Mouse (Mus musculus): ENCODE data around the gene Snap47.

The Snap47 gene

GRCm38 (mm10) chr11:59451086-59451485, at the start of gene Snap47:
Snap47 (minus strand) TSS chr11:59451186.
- no peak for DNase-seq (ENCODE audit: low read depth, low spot score)

DNA sequence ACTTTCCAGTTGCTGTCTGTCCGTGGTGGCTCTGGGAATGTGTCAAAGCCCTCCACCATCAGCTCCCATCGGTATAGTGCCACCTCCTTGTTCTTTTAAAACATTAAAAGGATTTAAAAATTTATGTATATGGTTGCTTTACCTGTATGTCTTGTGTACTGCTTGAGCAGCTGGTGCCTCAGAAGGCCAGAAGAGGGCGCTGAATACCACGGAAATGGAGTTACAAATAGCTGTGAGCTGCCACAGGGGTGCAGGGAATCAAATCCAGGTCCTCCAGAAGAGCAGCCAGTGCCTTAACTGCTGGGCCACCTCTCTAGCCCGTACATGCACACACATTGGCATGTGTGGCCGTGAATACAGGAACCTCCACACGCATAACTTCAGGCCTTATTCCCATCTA, 46.8 kb upstream of the Snap47 start:
- DNase-seq (ENCODE audit: low read depth, low spot score) = peak; percentile 46

DNA sequence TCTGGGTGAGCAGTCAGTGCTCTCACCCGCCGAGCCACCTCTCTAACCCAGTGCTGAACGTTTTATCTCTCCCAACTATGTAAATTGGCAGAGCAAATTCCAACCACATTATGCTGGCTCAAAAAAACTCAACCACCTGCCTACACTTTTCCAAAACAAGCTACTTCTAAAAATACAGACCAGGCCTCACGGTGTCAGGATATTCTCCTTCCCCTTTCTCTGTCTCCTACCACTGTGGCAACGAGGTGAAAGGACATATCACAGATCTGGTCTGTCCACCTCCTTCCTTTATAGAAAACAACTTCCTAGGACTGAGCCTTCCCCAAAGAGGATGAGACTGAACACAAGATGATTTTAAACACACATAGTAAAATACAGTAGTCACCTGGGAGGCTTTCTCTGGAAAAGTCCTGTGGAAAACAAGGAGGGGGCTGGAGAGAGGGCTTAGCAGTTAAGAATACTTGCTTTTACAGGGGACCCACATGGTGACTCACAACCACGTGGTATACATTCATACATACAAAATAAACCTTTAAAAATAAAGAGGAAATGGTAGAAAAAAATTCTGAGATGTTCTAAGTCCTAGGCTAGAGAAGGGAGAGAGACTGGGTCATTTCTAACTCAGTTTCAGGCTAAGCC, 45.8 kb upstream of the Snap47 start:
- no peak for DNase-seq (ENCODE audit: low read depth, low spot score)

- DNase-seq (ENCODE audit: low read depth, low spot score) = no peak
These were observed 35.2 kb upstream of the Snap47 start for GRCm38 (mm10) chr11:59486222-59486621.

GRCm38 (mm10) chr11:59485641-59486040, 34.7 kb upstream of the Snap47 start:
- DNase-seq (ENCODE audit: low read depth, low spot score) = no peak

DNA sequence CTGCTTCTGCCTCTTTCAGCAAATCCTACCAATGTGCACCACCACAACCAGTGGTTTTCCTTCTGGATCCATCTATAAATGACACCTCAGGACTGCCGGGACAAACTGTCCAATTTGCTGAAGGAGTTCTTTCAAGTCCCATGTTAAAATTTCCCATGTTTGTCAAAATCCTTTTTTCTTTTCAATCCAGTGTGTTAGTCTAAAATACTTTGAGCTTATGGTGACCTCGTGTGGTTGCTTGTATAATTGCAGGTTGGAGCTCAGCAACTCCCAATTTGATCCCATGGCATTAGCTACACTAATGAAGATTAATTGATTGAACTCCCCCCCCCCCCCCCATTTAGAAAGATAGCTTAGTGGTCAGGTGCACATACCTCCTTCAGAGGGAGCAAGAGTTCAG, 32.2 kb upstream of the Snap47 start:
- DNase-seq (ENCODE audit: low read depth, low spot score) = peak; percentile 68

GRCm38 (mm10) chr11:59477240-59477639, 26.3 kb upstream of the Snap47 start:
- no peak for DNase-seq (ENCODE audit: low read depth, low spot score)

DNA sequence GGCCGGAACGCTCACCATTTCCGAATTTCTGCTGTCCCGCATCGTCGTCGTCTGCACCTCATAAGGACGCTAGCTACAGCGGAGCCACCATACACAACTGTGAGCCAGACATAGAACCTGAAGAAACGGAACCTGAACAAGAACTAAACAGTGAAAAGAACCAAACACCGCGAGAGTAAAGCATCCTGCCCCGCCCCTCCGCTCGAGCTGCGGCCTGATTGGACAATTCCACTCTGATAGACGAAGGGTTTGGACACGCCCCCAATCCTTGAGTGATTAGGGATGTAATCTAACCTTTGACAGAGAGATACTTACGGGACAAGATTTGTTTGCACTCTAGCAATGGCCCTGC, 21.3 kb upstream of the Snap47 start, which contains the start of gene Zfp867:
Gene Zfp867 (minus strand): TSS at position 149 of the 352 bp plus-strand sequence.
- peak; percentile 97 for DNase-seq (ENCODE audit: low read depth, low spot score)

GRCm38 (mm10) chr11:59471413-59472325, 20.7 kb upstream of the Snap47 start:
- DNase-seq (ENCODE audit: low read depth, low spot score) = peak; percentile 57

DNA sequence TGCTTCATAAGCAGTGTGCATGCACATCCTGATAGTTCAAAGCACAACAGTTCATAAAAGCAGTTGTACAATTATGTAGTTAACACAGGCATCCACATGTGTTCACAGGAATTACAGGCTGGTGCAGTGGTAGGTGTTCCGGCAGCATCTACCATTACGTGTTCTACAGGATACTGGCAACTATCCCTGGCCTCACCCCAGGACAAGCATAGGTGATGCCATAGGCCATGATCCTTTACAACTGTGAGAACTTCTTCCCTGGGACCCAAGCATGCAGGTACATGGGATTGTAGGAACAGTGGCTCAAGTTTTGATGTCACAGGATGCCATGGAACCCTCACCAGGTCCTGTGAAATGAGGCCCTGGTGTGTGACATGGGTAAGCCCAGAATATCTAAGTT, 9.5 kb upstream of the Snap47 start:
- DNase-seq (ENCODE audit: low read depth, low spot score) = no peak

GRCm38 (mm10) chr11:59458973-59459372, 8.0 kb upstream of the Snap47 start:
- DNase-seq (ENCODE audit: low read depth, low spot score) = peak; percentile 91

GRCm38 (mm10) chr11:59456891-59457290, 5.9 kb upstream of the Snap47 start:
- no peak for DNase-seq (ENCODE audit: low read depth, low spot score)

DNA sequence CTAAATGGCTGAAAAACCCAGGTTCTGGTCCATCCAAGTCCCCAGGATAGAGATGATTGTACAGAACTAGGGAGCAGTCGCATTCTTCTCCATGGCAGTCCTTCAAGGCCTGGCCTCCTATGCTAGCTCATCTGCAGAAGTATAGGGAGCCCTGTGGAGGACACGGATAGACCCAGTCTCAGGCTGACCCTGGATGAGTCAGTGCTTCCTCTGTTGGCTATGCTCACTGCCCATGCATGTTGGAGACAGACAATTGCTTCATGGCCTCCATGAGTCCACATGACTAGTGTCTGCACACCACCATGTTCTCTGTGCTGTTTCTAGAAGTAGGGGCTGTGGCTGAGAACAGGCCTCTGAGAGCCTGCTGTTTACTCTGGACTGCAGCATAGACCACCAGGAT, 5.4 kb upstream of the Snap47 start:
- DNase-seq (ENCODE audit: low read depth, low spot score) = no peak

DNA sequence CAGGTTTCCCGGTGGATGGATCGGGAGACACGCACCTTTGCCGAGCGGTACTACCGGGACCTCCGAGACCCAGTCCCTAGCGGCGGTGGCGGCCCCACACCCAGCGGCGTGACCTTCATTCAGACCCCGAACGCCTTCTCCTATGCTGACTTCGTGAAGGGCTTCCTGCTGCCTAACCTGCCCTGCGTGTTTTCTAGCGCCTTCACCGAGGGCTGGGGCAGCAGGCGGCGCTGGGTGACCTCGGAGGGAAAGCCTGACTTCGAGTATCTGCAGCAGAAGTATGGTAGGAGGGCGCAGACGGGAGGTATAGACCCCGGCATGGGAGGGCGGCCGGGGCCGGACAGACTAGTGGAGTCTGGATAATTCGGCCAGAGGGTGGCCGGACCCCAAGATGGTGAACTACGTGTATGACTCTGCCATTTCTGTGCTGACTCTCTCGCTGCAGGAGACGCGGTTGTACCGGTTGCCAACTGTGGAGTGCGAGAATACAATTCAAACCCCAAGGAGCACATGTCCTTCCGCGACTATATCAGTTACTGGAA, 685 bp downstream of the Snap47 start:
- no peak for DNase-seq (ENCODE audit: low read depth, low spot score)

- peak; percentile 96 for DNase-seq (ENCODE audit: low read depth, low spot score)
These were observed 1.2 kb downstream of the Snap47 start, which contains the start of gene Jmjd4 for GRCm38 (mm10) chr11:59449741-59450229. Jmjd4 (plus strand) TSS chr11:59450045.

- peak; percentile 65 for DNase-seq (ENCODE audit: low read depth, low spot score)
These were observed 7.9 kb downstream of the Snap47 start for GRCm38 (mm10) chr11:59443102-59443501.

GRCm38 (mm10) chr11:59437954-59438353, 13.0 kb downstream of the Snap47 start:
- DNase-seq (ENCODE audit: low read depth, low spot score) = no peak

DNA sequence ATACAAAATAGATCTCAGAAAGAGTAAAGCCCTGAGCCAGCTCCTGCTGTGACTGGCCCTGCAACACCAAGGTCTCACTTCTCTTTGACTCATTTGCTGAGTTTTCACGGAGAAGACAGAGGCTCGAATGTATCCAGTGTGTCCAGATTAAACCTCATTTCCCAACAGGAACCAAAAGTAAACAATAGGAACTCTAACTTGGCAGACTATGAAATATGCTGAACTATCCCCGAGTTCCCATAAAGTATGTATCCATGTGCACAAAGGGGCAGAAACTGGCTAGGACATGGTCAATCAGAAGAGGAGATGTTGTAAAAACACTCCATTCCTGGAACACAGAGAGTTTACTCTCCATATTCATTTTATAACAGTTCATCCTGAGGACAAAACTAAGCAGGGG, 18.7 kb downstream of the Snap47 start:
- DNase-seq (ENCODE audit: low read depth, low spot score) = no peak

DNA sequence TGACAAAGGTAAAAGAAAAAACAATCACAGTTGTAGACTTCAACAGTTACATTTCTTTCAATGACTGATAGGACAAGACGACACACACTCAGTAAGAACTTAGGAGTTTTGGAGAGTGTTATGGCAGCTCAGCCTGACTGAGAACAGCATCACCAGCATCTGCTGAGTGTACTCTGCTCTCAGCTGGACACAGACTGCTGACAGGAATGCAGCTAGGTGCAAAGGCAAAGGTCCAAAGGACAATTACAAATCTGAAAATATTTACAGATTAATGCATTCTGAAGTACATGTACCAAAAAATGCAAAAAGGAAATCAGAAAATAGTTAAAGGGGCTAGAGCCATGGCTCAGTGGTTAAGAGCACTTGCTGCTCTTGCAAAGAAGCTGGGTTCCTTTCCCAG, 21.0 kb downstream of the Snap47 start:
- DNase-seq (ENCODE audit: low read depth, low spot score) = no peak

DNA sequence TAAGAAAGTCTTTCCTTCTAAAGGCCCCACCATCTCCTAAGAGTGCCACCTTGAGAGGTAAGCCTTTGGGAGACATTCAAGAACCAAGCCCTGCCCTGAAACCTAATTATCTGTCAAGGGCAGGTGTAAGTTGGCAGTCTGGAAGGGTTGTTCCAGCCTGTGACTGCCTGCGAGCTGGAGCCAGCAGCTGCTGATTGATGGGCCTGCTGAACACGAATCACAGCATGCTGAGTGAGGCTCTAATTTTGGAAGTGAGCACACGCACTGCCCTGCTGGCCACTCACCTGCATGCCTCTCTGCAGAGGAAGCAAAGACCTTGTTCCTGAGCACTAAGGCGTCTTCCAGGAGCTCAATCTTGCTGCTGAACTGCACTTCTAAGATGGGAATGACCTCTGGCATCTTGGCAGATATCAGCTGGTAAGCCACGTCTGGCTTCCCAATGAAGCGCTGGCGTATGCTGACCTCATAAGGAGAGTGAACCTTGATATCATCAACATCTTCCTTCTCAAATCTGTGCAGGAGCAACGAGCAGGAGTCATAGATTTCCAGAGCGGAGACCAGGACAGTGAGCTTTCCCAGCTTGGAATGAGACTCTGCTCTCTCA, 22.8 kb downstream of the Snap47 start:
- DNase-seq (ENCODE audit: low read depth, low spot score) = no peak

DNA sequence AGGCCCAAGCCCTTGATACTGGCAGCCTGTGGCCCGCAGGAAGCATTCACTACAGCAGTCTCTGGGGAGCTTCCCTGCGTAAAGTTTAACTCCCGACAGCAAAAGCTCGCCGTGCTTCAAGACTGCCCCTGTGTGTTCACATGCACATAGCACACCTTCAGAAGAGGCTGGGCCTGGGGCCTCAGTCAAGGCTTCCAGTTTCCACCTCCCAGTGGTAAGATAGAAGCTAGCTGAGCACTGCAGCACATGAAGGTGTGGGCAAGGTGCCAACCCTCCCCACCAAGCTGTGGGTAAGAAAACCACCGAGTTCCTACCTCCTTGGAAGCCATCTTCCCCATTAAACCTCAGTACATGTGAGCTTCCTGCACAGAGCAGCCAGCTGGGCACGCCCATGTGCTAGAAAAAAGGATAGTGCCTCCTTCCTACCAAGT, 25.3 kb downstream of the Snap47 start:
- peak; percentile 66 for DNase-seq (ENCODE audit: low read depth, low spot score)

DNA sequence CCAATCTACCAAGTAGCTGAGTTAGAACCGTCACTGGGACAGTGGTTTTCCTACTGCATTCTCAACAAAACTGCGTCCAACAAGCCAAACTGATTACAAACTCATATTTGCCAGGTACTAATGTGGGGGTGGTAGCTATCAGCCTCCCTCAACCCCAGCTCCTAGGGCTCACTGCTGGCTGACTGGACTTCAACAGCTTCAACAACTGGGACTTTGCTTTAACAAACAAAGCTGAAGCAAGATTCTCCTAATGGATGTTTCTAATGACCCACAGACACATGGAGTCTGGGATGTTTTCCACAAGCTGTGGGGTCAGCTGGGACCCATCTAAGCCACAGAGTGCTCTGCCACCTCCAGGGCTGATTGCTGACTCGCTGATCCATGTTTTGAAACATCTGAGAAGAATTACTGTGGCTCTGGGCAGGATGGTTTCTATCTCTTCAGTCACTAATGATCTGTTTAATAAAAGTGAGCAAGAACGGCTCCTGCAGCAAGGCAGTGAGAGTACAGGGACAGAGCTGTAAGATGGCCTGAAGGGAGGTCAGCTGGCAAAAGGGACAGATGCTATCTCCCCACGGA, 27.9 kb downstream of the Snap47 start:
- DNase-seq (ENCODE audit: low read depth, low spot score) = no peak

All from ZHBTc4 (cell line).